Mouse (Mus musculus) ES-E14 (cell line): ENCODE measurements at regions not wholly inside any gene's neighbourhood (a gene's known extent, or its start where the extent isn't known, plus 50 kb on each side); places are given as distances from the start of the nearest gene placed in this dataset.

Source experiments
- CHD2 ChIP-seq: IDR thresholded peaks from 2 replicates; pipeline ENCODE4 v1.6.1; 2014; ENCODE audit warnings: mild to moderate bottlenecking, low read depth, low read length, inconsistent platforms
- ZC3H11A ChIP-seq: IDR thresholded peaks from 2 replicates; pipeline ENCODE4 v1.6.1; 2012; ENCODE audit warnings: low read depth, mild to moderate bottlenecking, inconsistent platforms, low read length, borderline replicate concordance

DNA sequence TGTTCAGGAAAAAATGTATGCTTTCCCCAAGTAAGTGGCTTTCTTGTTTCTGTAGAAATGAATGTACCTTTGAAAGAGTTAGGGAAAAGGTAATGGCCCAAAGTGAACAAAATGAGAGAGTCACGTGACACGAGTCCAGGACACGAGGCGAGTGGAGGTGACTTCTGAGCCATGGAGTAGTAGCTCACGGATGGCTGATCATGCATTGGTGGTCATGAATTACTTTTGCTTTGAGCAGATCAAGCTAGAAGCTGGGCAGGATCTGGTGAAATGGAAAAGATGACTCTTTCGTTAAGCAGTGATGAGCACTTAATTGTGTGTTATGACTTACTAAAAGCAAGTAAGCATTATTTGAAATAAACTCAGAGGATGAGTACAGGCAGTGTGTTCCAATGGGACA, 101.6 kb upstream of the Rpl34 start:
- no peak for TF ChIP-seq ZC3H11A
- TF ChIP-seq CHD2: no peak
